Mouse (Mus musculus) liver, embryonic 14.5 days (tissue): ENCODE data around the gene Frmd4a. TPM values are rescaled to one million over a fixed set of nuclear protein-coding genes. Genes with fewer than 3 reads are reported as not detected.
"Not testable (repeated sequence)": the region's sequence is repeated elsewhere in the genome, so short reads cannot be mapped to it uniquely, and the experiment has no call there.

ENCODE experiments used
- ATAC-seq: fragments of 200-750 bp; cut with Nextera tagmentation; 2 replicates; pipeline ENCODE4 v1.8.0; 2017; ENCODE audit warnings: moderate number of reproducible peaks, mild to moderate bottlenecking, moderate library complexity; ENCODE audit not compliant: insufficient read depth
- DNase-seq, 3 experiments: peaks; one replicate each; pipeline ENCODE4 v3.0.0-alpha.2; 2012 to 2013; ENCODE audit warnings: low read depth in 3 of 3, low spot score in 3 of 3
- H3K27ac ChIP-seq: fragments of 300-500 bp; sonication (generic); 2 replicates; pipeline ENCODE4 v1.5.1; 2014; ENCODE audit warnings: moderate library complexity, mild to moderate bottlenecking, control low read depth, inconsistent platforms
- H3K27me3 ChIP-seq: fragments of 300-500 bp; sonication (generic); 2 replicates; pipeline ENCODE4 v1.6.1; 2014; ENCODE audit warnings: mild to moderate bottlenecking, low read length, moderate library complexity; ENCODE audit not compliant: control insufficient read depth, insufficient read depth
- H3K36me3 ChIP-seq: fragments of 300-500 bp; sonication (generic); replicated peaks from 2 replicates; pipeline ENCODE4 v1.6.1; 2014; ENCODE audit warnings: low read depth; ENCODE audit not compliant: control insufficient read depth, insufficient read depth
- H3K4me1 ChIP-seq, 2 experiments: fragments of 200-500 bp in 1 of 2; fragments of 300-500 bp in 1 of 2; sonication (generic) in 1 of 2; replicated peaks; 2 replicates each; pipeline ENCODE4 v1.6.1; 2012 to 2014; ENCODE audit warnings: antibody characterized with exemption in 1 of 2, inconsistent platforms in 1 of 2, low read length in 1 of 2; ENCODE audit not compliant: control insufficient read depth in 2 of 2, insufficient read depth in 2 of 2
- H3K4me2 ChIP-seq: fragments of 300-500 bp; sonication (generic); 2 replicates; pipeline ENCODE4 v1.6.1; 2014; ENCODE audit warnings: low read depth, mild to moderate bottlenecking, control low read depth, moderate library complexity
- H3K4me3 ChIP-seq, 2 experiments: fragments of 200-500 bp in 1 of 2; fragments of 300-500 bp in 1 of 2; sonication (generic) in 1 of 2; 2 replicates each; pipeline ENCODE4 v1.5.1; 2012 to 2014; ENCODE audit warnings: low read depth in 2 of 2, low read length in 2 of 2, mild to moderate bottlenecking in 2 of 2, control low read depth in 1 of 2, inconsistent platforms in 1 of 2, moderate library complexity in 1 of 2; ENCODE audit not compliant: insufficient read depth in 1 of 2
- H3K9ac ChIP-seq: fragments of 300-500 bp; sonication (generic); replicated peaks from 2 replicates; pipeline ENCODE4 v1.6.1; 2014; ENCODE audit warnings: mild to moderate bottlenecking, control low read depth, moderate library complexity
- H3K9me3 ChIP-seq: fragments of 300-500 bp; sonication (generic); 2 replicates; pipeline ENCODE4 v1.6.1; 2016; ENCODE audit warnings: low read length, mixed read lengths; ENCODE audit not compliant: control insufficient read depth
- CTCF ChIP-seq: IDR thresholded peaks from 2 replicates; pipeline ENCODE4 v1.5.1; 2016; ENCODE audit warnings: antibody characterized with exemption, low read depth, control low read depth
- EP300 ChIP-seq: IDR thresholded peaks from 2 replicates; pipeline ENCODE4 v1.6.1; 2016; ENCODE audit warnings: antibody characterized with exemption, low read depth
- WGBS: fragments of 180-500 bp; shearing (Covaris S2); extraction: QIAGEN DNeasy Blood & Tissue Kit; methylation state at CpG from one replicate; pipeline ENCODE4 v1.1.7; 2014; ENCODE audit not compliant: insufficient replicate concordance; 5-methylcytosine and 5-hydroxymethylcytosine counted together
- polyA plus RNA-seq, 2 experiments: library from polyadenylated mRNA; depleted of rRNA in 1 of 2; stranded (reverse) in 1 of 2; unstranded in 1 of 2; fragments of >200 nt; fragmentation: Nextera tagmentation in 1 of 2; extraction: Ambion mirVana in 1 of 2; gene quantifications; 2 replicates each; pipeline versions ENCODE4 v1.2.1 to v1.2.3; 2012 to 2014

Gene Frmd4a
- polyA plus RNA-seq, 2 experiments = 11.0 to 11.2 TPM

GRCm38 (mm10) chr2:4606559-4606958, 589.0 kb downstream of the Frmd4a start:
- Histone ChIP-seq H3K4me1 (no peaks in the 10 kb centered on the region), H3K9me3 (no peaks in the 10 kb centered on the region), H3K36me3 (peaks cover 96% of the 10 kb centered on the region), H3K4me2 (no peak overlapping the region), H3K27me3 (no peaks in the 10 kb centered on the region), H3K9ac (no peak overlapping the region), H3K4me3 (no peak overlapping the region), H3K27ac (no peak overlapping the region)
- ATAC-seq = no peak
- TF ChIP-seq EP300 (no peak), CTCF (no peak)
- 88% methylated on average over 3 of the region's 3 CpGs for WGBS
- DNase-seq = no peak

- Histone ChIP-seq H3K4me1 (no peaks in the 10 kb centered on the region), H3K4me2 (no peak overlapping the region), H3K27me3 (no peaks in the 10 kb centered on the region), H3K4me3 (no peak overlapping the region), H3K9ac (no peak overlapping the region), H3K27ac (no peak overlapping the region), H3K9me3 (no peaks in the 10 kb centered on the region), H3K36me3 (peaks cover 96% of the 10 kb centered on the region)
- TF ChIP-seq CTCF (no peak), EP300 (no peak)
- 90% methylated on average over 3 of the region's 3 CpGs for WGBS
- ATAC-seq (no peak), DNase-seq (no peak)
These were observed 590.7 kb downstream of the Frmd4a start for GRCm38 (mm10) chr2:4608253-4608652.

GRCm38 (mm10) chr2:4609433-4609832, 591.9 kb downstream of the Frmd4a start:
- Histone ChIP-seq H3K4me2 (no peak overlapping the region), H3K36me3 (peaks cover 90% of the 10 kb centered on the region), H3K9ac (no peak overlapping the region), H3K4me1 (no peaks in the 10 kb centered on the region), H3K9me3 (no peaks in the 10 kb centered on the region), H3K27me3 (no peaks in the 10 kb centered on the region), H3K27ac (no peak overlapping the region), H3K4me3 (no peak overlapping the region)
- 84% methylated on average over 10 of the region's 10 CpGs for WGBS
- ATAC-seq (no peak), DNase-seq (no peak)
- TF ChIP-seq CTCF (no peak), EP300 (no peak)

- TF ChIP-seq CTCF (no peak), EP300 (no peak)
- no peaks in the 10 kb centered on the region for H3K4me1 ChIP-seq
These were observed 593.8 kb downstream of the Frmd4a start for GRCm38 (mm10) chr2:4611295-4611694.

GRCm38 (mm10) chr2:4611704-4612103, 594.2 kb downstream of the Frmd4a start:
- Histone ChIP-seq H3K27ac (no peak overlapping the region), H3K4me1 (no peaks in the 10 kb centered on the region), H3K27me3 (no peaks in the 10 kb centered on the region), H3K4me3 (no peak overlapping the region), H3K36me3 (peaks cover 67% of the 10 kb centered on the region), H3K9ac (no peak overlapping the region), H3K4me2 (no peak overlapping the region), H3K9me3 (no peaks in the 10 kb centered on the region)
- DNase-seq = no peak
- ATAC-seq = no peak
- 83% methylated on average over 10 of the region's 10 CpGs for WGBS
- no peak for TF ChIP-seq CTCF
- TF ChIP-seq EP300 = no peak

More at GRCm38 (mm10) chr2:4611295-4611694, 593.8 kb downstream of the Frmd4a start:
- Histone ChIP-seq H3K9me3 (no peaks in the 10 kb centered on the region), H3K9ac (no peak overlapping the region), H3K4me2 (no peak overlapping the region), H3K4me3 (no peak overlapping the region), H3K27me3 (no peaks in the 10 kb centered on the region), H3K27ac (no peak overlapping the region), H3K36me3 (peaks cover 71% of the 10 kb centered on the region)
- ATAC-seq = no peak
- WGBS = 80% methylated on average over 6 of the region's 6 CpGs
- no peak for DNase-seq

- not testable (repeated sequence) for DNase-seq
These were observed 596.9 kb downstream of the Frmd4a start for GRCm38 (mm10) chr2:4614276-4614929.

More at GRCm38 (mm10) chr2:4614276-4614929, 596.9 kb downstream of the Frmd4a start:
- not testable (repeated sequence) for H3K4me2 ChIP-seq, ATAC-seq, H3K4me1 ChIP-seq, H3K9ac ChIP-seq, H3K9me3 ChIP-seq, H3K27ac ChIP-seq, H3K4me3 ChIP-seq, H3K27me3 ChIP-seq
- 79% methylated on average over 6 of the region's 6 CpGs for WGBS
- peaks cover 41% of the 10 kb centered on the region for H3K36me3 ChIP-seq
